Comparison of ENCODE assay signal across 11 mouse cellular contexts in genomic region chr6:88976994-88977393, GRCm38 (mm10).
A peak's percentile ranks its signal among the peaks of the same experiment; 100 is the strongest.
DNase-seq lines count a peak whose midpoint lies in the region; ATAC-seq and TF ChIP-seq lines count a peak whose summit lies in the region.
"Had no signal": no experiment of that assay in that cellular context is flagged by ENCODE, and none has a peak within 500 bp of the region (broad histone marks: within the 10 kb centered on the region; RNA-seq: fewer than 3 reads in every experiment).

No protein-coding gene starts in this region.

- DNase-seq in heart, postnatal 4 days: peak; percentile 26
- no peak for DNase-seq in heart, postnatal 36 days
- peak; percentile 71 for DNase-seq in embryo, embryonic 9.5 days (ENCODE audit: extremely low spot score)
- DNase-seq in midbrain, postnatal 0 days (ENCODE audit: low spot score): no peak
- no peak for DNase-seq in gastrocnemius, postnatal 25 days
- DNase-seq in cerebellum, postnatal 4 days (ENCODE audit: low spot score in 2 of 2): no peak
- DNase-seq in right cerebral cortex, adult 2 months (ENCODE audit: low spot score in 2 of 2): no peak
- DNase-seq: gastrocnemius, postnatal 36 days had no signal

- 0 out of 2 replicates have a peak, but pooled peaks cover 18% of the 10 kb centered on the region for H3K27me3 ChIP-seq in hindbrain, embryonic 13.5 days
- H3K27me3 ChIP-seq in midbrain, postnatal 0 days (ENCODE audit: insufficient read depth, low read length): no peaks in the 10 kb centered on the region
- H3K27me3 ChIP-seq: intestine, embryonic 15.5 days had no signal

- H3K9ac ChIP-seq in hindbrain, embryonic 13.5 days: 0 out of 2 replicates have a peak overlapping the region, but pooled peaks have one; percentile 14
- H3K9ac ChIP-seq in midbrain, postnatal 0 days (replicated peaks; ENCODE audit: low read length, poor library complexity, severe bottlenecking): no peak overlapping the region
- H3K9ac ChIP-seq: embryonic facial prominence, embryonic 12.5 days; intestine, embryonic 15.5 days had no signal

- intact Hi-C loops in heart, postnatal 36 days (cut with DNase I): no loop called here

- peak overlapping the region; percentile 4; the same call in 1 of the 2 replicates for H3K4me2 ChIP-seq in hindbrain, embryonic 13.5 days
- H3K4me2 ChIP-seq in midbrain, postnatal 0 days (ENCODE audit: low read depth, low read length, poor library complexity, severe bottlenecking): no peak overlapping the region
- H3K4me2 ChIP-seq: embryonic facial prominence, embryonic 12.5 days had no signal

- peak overlapping the region; percentile 77 for H3K27ac ChIP-seq in hindbrain, embryonic 13.5 days
- H3K27ac ChIP-seq in midbrain, postnatal 0 days (ENCODE audit: low read depth, low read length): peak overlapping the region; percentile 59
- H3K27ac ChIP-seq: embryonic facial prominence, embryonic 12.5 days; intestine, embryonic 15.5 days had no signal

- no peaks in the 10 kb centered on the region for H3K36me3 ChIP-seq in hindbrain, embryonic 13.5 days
- no peaks in the 10 kb centered on the region for H3K36me3 ChIP-seq in midbrain, postnatal 0 days (ENCODE audit: insufficient read depth, low read length)
- H3K36me3 ChIP-seq: embryonic facial prominence, embryonic 12.5 days; intestine, embryonic 15.5 days had no signal

- WGBS in hindbrain, embryonic 13.5 days: 5% methylated on average over 8 of the region's 8 CpGs
- WGBS in midbrain, postnatal 0 days: 6% methylated on average over 8 of the region's 8 CpGs

- H3K9me3 ChIP-seq in hindbrain, embryonic 13.5 days: no peaks in the 10 kb centered on the region
- H3K9me3 ChIP-seq in midbrain, postnatal 0 days (ENCODE audit: low read length): no peaks in the 10 kb centered on the region
- H3K9me3 ChIP-seq: embryonic facial prominence, embryonic 12.5 days; intestine, embryonic 15.5 days had no signal

- H3K4me1 ChIP-seq in hindbrain, embryonic 13.5 days (replicated peaks): peaks cover 93% of the 10 kb centered on the region
- H3K4me1 ChIP-seq in midbrain, postnatal 0 days (ENCODE audit: insufficient read depth, low read length): peaks cover 23% of the 10 kb centered on the region; the same call in 1 of the 2 replicates
- H3K4me1 ChIP-seq: embryonic facial prominence, embryonic 12.5 days; intestine, embryonic 15.5 days had no signal

- H3K4me3 ChIP-seq in hindbrain, embryonic 13.5 days: no peak overlapping the region
- no peak overlapping the region for H3K4me3 ChIP-seq in midbrain, postnatal 0 days (ENCODE audit: low read depth, low read length)
- H3K4me3 ChIP-seq: embryonic facial prominence, embryonic 12.5 days; intestine, embryonic 15.5 days had no signal

- no peak for ATAC-seq in hindbrain, embryonic 13.5 days (ENCODE audit: low FRiP score)
- no peak for ATAC-seq in midbrain, postnatal 0 days (ENCODE audit: low FRiP score)
- ATAC-seq: intestine, embryonic 15.5 days had no signal

- no peak for TF ChIP-seq CTCF in midbrain, postnatal 0 days (IDR thresholded peaks at IDR 0.05)

Comparison
In these comparisons a context has a peak if more than half of its experiments do, and no peak if none do; other contexts are left out.
1. DNase-seq: peak in heart, postnatal 4 days (single experiment) and embryo, embryonic 9.5 days (single experiment); none in heart, postnatal 36 days (0 of 2), midbrain, postnatal 0 days (single experiment), gastrocnemius, postnatal 25 days (single experiment), cerebellum, postnatal 4 days (0 of 2) and right cerebral cortex, adult 2 months (0 of 2).